Mouse (Mus musculus): ENCODE data around the gene Rnf216.

- no peak for TF ChIP-seq GATA1 (IDR thresholded peaks at IDR 0.05; ENCODE audit: borderline replicate concordance, low read length)
- TF ChIP-seq FLI1 (IDR thresholded peaks at IDR 0.05; ENCODE audit: low read length): no peak
Observed at GRCm38 (mm10) chr5:143125601-143126000, 12.8 kb upstream of the Rnf216 start.

Data from megakaryocyte, embryonic 14.5 days (primary cell).